Mouse (Mus musculus) ZHBTc4 (cell line): ENCODE results near the gene Smg7.

Experiments
- DNase-seq: peaks from one replicate; pipeline ENCODE4 v3.0.0-alpha.2; 2011; ENCODE audit warnings: low read depth, low spot score

Smg7 gene

DNA sequence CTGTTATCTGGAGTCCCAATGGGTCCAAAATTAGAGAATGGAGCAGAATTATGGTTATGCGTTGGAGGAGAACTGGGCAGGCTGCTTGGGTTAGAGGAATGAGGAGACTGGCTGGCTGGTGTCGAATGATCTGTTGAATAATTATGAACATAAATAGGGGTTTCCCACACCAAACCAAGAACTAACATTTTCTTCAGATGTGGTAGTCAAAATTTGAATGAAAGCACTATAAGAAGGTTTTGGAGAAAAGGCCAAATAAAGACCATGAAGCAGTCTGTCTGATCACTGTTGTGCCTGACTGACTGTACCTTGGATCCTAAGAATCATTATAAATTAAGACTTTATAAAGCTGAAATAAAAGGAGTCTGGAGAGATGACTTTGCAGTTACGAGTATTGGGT, 62.1 kb downstream of the Smg7 start:
- DNase-seq, result no peak

- DNase-seq, result no peak
These were observed 63.6 kb downstream of the Smg7 start for GRCm38 (mm10) chr1:152838841-152839240.

- no peak for DNase-seq
These were observed 64.3 kb downstream of the Smg7 start for GRCm38 (mm10) chr1:152838026-152838702.

DNA sequence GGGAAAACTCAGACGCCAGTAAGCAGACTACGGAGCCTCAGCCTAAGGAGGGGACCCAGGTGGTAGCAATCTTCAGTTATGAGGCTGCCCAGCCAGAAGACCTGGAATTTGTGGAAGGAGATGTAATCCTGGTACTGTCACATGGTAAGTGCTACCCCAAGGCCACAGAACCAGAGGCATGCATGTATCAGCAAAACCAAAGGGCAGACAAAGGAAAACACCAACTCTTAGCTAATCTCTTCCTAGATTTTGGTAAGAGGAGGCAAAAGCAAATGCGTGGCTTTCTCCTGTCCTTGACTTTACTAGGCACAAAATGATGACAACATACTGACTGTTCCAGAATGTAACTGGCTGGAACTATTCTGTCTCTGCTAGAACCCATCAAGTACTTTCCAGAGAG, 67.4 kb downstream of the Smg7 start:
- no peak for DNase-seq

DNA sequence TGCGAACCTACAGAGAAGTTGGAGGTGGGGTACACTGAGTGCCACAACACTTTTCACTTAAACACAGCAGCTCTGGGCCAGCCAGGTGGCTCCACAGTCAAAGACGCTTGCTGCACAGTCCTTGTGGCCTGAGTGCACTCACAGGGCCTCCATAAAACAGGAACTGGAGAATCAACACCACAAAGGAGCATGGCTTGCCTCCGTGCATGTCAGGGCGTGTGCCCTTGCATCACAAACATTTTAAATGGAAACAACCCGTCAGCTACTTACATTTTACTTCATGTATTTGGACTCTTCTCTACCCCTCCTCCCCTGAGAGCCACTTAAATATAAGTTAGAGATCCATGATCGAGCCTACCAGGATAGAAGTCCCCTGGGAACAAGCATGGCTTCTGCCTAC, 70.1 kb downstream of the Smg7 start:
- DNase-seq, result peak; percentile 69

DNA sequence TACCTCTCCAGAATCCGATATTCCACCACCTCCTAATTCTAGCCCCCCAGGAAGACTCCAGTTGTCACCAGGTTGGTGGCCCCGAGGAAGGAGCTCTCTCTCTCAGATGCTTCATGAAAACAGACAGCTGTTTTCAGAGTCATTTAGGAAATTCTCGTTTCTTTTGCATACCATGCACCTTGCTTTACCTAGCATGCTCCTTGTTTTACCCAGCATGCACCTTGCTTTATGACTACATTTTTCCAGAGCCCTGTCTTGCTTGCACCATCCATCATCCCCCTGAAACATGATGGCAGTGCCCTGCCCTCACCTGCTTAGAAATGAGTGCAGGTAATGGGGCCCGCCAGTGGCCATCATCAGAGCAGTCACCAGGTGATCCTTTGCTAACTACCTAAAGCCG, 70.8 kb downstream of the Smg7 start:
- DNase-seq, result no peak

- DNase-seq, result no peak
These were observed 71.4 kb downstream of the Smg7 start for GRCm38 (mm10) chr1:152831003-152831402.

DNA sequence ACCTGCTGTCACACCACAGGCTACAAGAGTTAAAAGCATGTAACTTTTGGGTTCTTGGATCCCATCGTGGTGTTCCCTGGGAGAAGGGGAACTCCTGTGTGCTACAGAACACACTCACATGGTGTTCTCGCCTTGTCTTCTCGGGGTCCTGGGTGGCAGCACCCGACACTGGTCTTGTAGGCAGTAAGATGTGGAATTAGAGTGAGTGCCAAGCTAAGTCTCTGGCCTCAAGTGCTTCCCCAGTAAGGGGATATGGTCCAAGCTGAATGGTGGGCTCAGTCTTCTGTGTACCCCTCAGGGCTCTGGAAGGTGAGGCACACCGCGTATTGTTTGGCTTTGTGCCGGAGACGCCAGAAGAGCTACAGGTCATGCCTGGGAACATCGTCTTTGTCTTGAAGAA, 72.4 kb downstream of the Smg7 start:
- DNase-seq, result no peak

DNA sequence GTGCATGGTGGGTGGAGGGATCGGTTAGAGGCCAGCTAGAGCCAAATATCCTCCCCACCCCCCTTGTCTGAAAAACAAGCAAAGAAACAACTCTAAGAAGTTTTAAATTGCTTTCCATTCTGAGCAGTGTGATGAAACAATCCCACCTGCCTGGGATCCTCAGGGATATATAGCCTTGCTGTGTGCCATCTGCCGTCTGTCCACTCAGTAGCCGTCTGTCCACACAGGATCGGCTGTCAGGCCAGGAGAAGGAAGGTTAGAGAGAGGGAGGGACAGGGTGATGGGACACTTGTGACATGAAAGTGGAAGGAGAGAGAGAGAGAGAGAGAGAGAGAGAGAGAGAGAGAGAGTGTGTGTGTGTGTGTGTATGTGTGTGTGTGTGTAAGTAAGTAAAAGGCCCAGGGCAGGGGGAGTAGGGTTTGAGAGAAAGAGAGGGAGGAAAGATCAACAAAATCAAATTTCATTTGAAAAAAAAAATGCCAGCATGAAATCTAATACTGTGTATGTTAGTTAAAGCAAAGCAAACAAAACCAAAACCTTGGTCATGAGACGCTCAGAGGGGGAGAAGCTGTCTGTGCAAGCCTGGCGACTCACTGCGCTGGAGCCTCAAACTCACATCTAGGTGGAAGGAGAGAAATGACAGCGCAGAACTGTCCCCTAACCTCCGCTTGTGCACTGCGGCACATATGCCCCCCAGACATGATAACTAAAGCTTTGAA, 73.7 kb downstream of the Smg7 start:
- DNase-seq, result no peak

DNA sequence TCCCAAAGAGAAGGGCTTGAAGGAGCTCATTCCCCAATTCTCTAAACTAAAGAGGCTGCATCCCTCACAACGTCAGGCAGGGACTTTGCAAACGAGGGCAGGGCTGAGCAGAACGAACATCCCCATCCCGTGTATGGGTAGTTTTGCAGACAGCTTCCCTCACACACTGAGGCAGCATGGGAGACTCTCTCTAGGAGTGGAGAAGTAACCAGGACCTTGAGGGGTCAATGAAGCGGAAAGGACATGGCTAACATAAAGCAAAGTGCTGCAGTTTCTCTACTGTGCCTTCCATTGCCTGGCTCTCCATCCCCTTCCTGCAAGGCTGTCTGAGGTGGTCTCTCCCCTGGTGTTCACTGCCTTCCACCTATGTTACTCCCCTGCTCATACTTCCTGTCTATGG, 74.3 kb downstream of the Smg7 start:
- no peak for DNase-seq

DNA sequence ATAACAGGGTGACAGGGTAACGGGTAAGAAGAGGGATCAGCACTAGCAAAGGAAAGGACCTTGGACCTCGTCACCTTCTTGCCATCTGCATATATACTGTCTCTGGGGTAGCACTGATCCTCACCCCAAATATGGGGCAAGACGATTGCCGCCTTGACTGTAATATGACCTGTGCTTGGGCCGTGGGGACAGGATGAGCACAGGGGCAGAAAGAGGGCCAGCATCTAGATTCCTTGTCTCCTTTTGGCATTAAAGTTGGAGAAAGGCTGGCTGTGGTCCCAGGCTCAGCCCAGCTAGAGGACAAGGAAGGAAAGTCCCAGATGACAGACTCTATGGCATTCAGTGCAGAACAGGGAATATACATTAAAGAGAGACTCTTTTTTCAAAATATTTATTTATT, 76.0 kb downstream of the Smg7 start:
- DNase-seq, result no peak

- peak; percentile 62 for DNase-seq
These were observed 78.2 kb downstream of the Smg7 start for GRCm38 (mm10) chr1:152824206-152824605.

- no peak for DNase-seq
These were observed 80.7 kb downstream of the Smg7 start for GRCm38 (mm10) chr1:152821746-152822145.

GRCm38 (mm10) chr1:152820911-152821695, 81.3 kb downstream of the Smg7 start:
- no peak for DNase-seq

GRCm38 (mm10) chr1:152819558-152819957, 82.9 kb downstream of the Smg7 start:
- no peak for DNase-seq

DNA sequence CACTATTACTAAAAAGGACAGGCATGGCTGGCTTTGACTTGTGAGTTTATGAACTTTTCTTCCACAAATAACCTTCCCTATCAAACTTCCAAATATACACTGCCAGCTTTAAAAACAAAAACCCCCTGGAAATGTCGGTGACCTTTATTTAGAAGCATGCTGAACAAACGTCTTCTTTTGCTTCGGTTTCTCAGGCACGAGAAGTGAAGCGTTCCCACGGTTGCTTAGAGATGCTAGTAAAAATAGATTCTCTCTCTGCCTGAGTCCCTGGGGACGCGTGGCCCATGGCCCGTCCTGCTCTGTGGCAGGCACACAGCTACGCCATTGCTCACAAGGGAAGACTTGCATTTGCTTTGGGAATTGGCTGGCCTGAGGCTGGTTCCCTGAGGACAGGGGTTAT, 84.7 kb downstream of the Smg7 start:
- no peak for DNase-seq

DNA sequence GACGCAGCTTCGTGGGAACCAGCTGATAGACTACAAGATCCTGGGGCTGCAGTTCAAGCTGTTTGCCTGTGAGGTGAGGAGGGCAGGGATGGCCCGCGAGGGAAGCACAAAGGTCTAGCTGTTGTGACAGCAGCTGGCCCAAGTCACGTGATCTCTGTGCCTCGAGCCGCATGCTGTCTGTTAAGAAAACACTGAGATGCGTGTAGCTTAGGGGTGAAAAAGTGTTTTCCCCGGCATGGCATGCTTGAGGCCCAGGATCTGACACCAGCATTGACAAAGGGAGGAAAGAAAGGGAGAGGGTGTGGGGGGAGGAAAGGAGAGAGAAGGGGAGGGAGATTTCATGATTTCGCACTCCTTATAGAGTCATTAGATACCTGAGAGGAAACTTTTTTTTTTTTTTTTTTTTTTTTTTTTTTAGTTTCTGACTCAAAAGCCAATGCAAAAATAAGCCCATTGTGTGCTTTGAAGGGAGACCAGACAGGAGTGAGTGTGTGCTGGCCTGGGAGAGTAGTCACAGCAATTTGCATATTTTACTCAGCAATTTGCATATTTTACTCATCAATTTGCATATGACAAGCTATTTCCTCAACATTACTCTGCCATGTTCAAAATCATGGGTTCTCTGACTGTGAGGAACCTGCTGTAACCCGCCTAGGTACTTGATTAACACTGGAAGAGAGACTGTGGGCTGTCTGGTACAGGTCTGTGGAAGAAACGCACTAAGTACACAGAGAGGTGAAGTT, 85.2 kb downstream of the Smg7 start:
- peak; percentile 74 for DNase-seq

- peak; percentile 93 for DNase-seq
These were observed 87.2 kb downstream of the Smg7 start for GRCm38 (mm10) chr1:152815265-152815701.

GRCm38 (mm10) chr1:152810533-152811439, 91.7 kb downstream of the Smg7 start:
- DNase-seq, result no peak

DNA sequence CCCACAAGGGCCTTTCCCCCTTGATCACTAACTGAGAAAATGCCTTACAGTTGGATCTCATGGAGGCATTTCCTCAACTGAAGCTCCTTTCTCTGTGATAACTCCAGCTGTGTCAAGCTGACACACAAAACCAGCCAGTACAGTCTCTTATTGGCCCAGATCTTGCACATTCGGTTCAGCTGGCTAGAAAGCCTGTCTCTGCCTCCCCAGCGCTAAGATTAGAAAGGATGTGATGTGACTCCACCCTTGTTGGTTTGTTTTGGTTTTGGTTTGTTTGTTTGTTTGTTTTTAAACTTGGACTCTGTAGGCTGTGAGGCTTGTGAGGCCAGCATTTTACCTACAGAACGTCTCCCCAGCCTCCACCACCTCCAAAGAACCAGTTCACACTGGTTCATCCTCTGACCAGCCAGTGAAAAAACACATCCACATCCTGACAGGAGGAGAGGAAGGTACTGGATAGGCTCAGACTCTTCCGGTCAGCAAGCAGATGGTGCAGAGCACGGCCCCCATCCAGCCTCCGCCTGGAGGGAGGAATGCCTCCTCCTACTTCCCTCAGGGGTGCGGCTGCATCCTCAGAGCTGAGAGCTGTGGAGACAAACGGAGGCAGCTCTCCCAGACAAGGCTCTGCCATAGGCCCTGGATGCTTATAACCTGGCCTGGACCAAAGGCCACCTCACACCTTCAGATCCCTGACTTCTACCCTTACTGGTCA, 92.7 kb downstream of the Smg7 start:
- DNase-seq, result peak; percentile 83
